Mouse (Mus musculus) liver, postnatal 0 days (tissue): ENCODE data around the gene Nln.

ENCODE experiments used
- CTCF ChIP-seq: sonication (generic); IDR thresholded peaks from 2 replicates; pipeline ENCODE4 v1.5.1; 2016; ENCODE audit warnings: antibody characterized with exemption, low read depth
- EP300 ChIP-seq: IDR thresholded peaks from 2 replicates; pipeline ENCODE4 v1.6.1; 2016; ENCODE audit warnings: antibody characterized with exemption, low read depth, mild to moderate bottlenecking

- TF ChIP-seq CTCF (no peak), EP300 (no peak)
Measured at GRCm38 (mm10) chr13:104100416-104100815, 9.0 kb downstream of the Nln start.
